Mouse (Mus musculus) liver, embryonic 14.5 days (tissue): Measurements from ENCODE around the gene Sik3. TPM values are rescaled to one million over a fixed set of nuclear protein-coding genes. Genes with fewer than 3 reads are reported as not detected.

Experiments used
- ATAC-seq: fragments of 200-750 bp; cut with Nextera tagmentation; 2 replicates; pipeline ENCODE4 v1.8.0; 2017; ENCODE audit warnings: moderate number of reproducible peaks, mild to moderate bottlenecking, moderate library complexity; ENCODE audit not compliant: insufficient read depth
- DNase-seq, 3 experiments: peaks; one replicate each; pipeline ENCODE4 v3.0.0-alpha.2; 2012 to 2013; ENCODE audit warnings: low read depth in 3 of 3, low spot score in 3 of 3
- H3K27ac ChIP-seq: fragments of 300-500 bp; sonication (generic); 2 replicates; pipeline ENCODE4 v1.5.1; 2014; ENCODE audit warnings: moderate library complexity, mild to moderate bottlenecking, control low read depth, inconsistent platforms
- H3K27me3 ChIP-seq: fragments of 300-500 bp; sonication (generic); 2 replicates; pipeline ENCODE4 v1.6.1; 2014; ENCODE audit warnings: mild to moderate bottlenecking, low read length, moderate library complexity; ENCODE audit not compliant: control insufficient read depth, insufficient read depth
- H3K36me3 ChIP-seq: fragments of 300-500 bp; sonication (generic); replicated peaks from 2 replicates; pipeline ENCODE4 v1.6.1; 2014; ENCODE audit warnings: low read depth; ENCODE audit not compliant: control insufficient read depth, insufficient read depth
- H3K4me1 ChIP-seq, 2 experiments: fragments of 200-500 bp in 1 of 2; fragments of 300-500 bp in 1 of 2; sonication (generic) in 1 of 2; replicated peaks; 2 replicates each; pipeline ENCODE4 v1.6.1; 2012 to 2014; ENCODE audit warnings: antibody characterized with exemption in 1 of 2, inconsistent platforms in 1 of 2, low read length in 1 of 2; ENCODE audit not compliant: control insufficient read depth in 2 of 2, insufficient read depth in 2 of 2
- H3K4me2 ChIP-seq: fragments of 300-500 bp; sonication (generic); 2 replicates; pipeline ENCODE4 v1.6.1; 2014; ENCODE audit warnings: low read depth, mild to moderate bottlenecking, control low read depth, moderate library complexity
- H3K4me3 ChIP-seq, 2 experiments: fragments of 200-500 bp in 1 of 2; fragments of 300-500 bp in 1 of 2; sonication (generic) in 1 of 2; 2 replicates each; pipeline ENCODE4 v1.5.1; 2012 to 2014; ENCODE audit warnings: low read depth in 2 of 2, low read length in 2 of 2, mild to moderate bottlenecking in 2 of 2, control low read depth in 1 of 2, inconsistent platforms in 1 of 2, moderate library complexity in 1 of 2; ENCODE audit not compliant: insufficient read depth in 1 of 2
- H3K9ac ChIP-seq: fragments of 300-500 bp; sonication (generic); replicated peaks from 2 replicates; pipeline ENCODE4 v1.6.1; 2014; ENCODE audit warnings: mild to moderate bottlenecking, control low read depth, moderate library complexity
- H3K9me3 ChIP-seq: fragments of 300-500 bp; sonication (generic); 2 replicates; pipeline ENCODE4 v1.6.1; 2016; ENCODE audit warnings: low read length, mixed read lengths; ENCODE audit not compliant: control insufficient read depth
- CTCF ChIP-seq: IDR thresholded peaks from 2 replicates; pipeline ENCODE4 v1.5.1; 2016; ENCODE audit warnings: antibody characterized with exemption, low read depth, control low read depth
- EP300 ChIP-seq: IDR thresholded peaks from 2 replicates; pipeline ENCODE4 v1.6.1; 2016; ENCODE audit warnings: antibody characterized with exemption, low read depth
- WGBS: fragments of 180-500 bp; shearing (Covaris S2); extraction: QIAGEN DNeasy Blood & Tissue Kit; methylation state at CpG from one replicate; pipeline ENCODE4 v1.1.7; 2014; ENCODE audit not compliant: insufficient replicate concordance; 5-methylcytosine and 5-hydroxymethylcytosine counted together
- polyA plus RNA-seq, 2 experiments: library from polyadenylated mRNA; depleted of rRNA in 1 of 2; stranded (reverse) in 1 of 2; unstranded in 1 of 2; fragments of >200 nt; fragmentation: Nextera tagmentation in 1 of 2; extraction: Ambion mirVana in 1 of 2; gene quantifications; 2 replicates each; pipeline versions ENCODE4 v1.2.1 to v1.2.3; 2012 to 2014

Sik3 gene
- polyA plus RNA-seq, 2 experiments = 2.1 to 3.0 TPM

GRCm38 (mm10) chr9:46011094-46011970 lies 1.3 kb upstream of the Sik3 start:
- ATAC-seq (no peak), DNase-seq (no peak)
- Histone ChIP-seq H3K27ac (no peak overlapping the region), H3K9me3 (no peaks in the 10 kb centered on the region), H3K4me3 (no peak overlapping the region), H3K9ac (no peak overlapping the region), H3K4me2 (peak overlapping the region; percentile 78), H3K4me1 (peaks cover 16 to 34% of the 10 kb centered on the region in 2 experiments), H3K27me3 (no peaks in the 10 kb centered on the region), H3K36me3 (no peaks in the 10 kb centered on the region)
- TF ChIP-seq EP300 (peak; percentile 56; the same call in 1 of the 2 replicates), CTCF (no peak)
- 16% methylated on average over 3 of the region's 3 CpGs for WGBS

GRCm38 (mm10) chr9:46013009-46013586 lies 478 bp downstream of the Sik3 start:
- Histone ChIP-seq H3K36me3 (no peaks in the 10 kb centered on the region), H3K9me3 (no peaks in the 10 kb centered on the region), H3K4me1 (peaks cover 16 to 40% of the 10 kb centered on the region in 2 experiments), H3K9ac (peak overlapping the region; percentile 85), H3K27ac (peak overlapping the region; percentile 36), H3K27me3 (no peaks in the 10 kb centered on the region), H3K4me3 (peak overlapping the region; percentile 72 to 82), H3K4me2 (peak overlapping the region; percentile 78)
- DNase-seq (no peak), ATAC-seq (peak; percentile 56)
- under 1% methylated on average over 46 of the region's 46 CpGs for WGBS
- TF ChIP-seq CTCF (no peak), EP300 (no peak)

- WGBS = under 1% methylated on average over 5 of the region's 5 CpGs
- Histone ChIP-seq H3K4me3 (peak overlapping the region; percentile 72 to 82), H3K9me3 (no peaks in the 10 kb centered on the region), H3K27ac (peak overlapping the region; percentile 36), H3K4me2 (peak overlapping the region; percentile 78), H3K36me3 (no peaks in the 10 kb centered on the region), H3K4me1 (peaks cover 16 to 40% of the 10 kb centered on the region in 2 experiments), H3K9ac (peak overlapping the region; percentile 85), H3K27me3 (no peaks in the 10 kb centered on the region)
- DNase-seq (no peak), ATAC-seq (no peak)
- TF ChIP-seq CTCF (no peak), EP300 (no peak)
Measured at GRCm38 (mm10) chr9:46013616-46014015, 996 bp downstream of the Sik3 start.

- under 1% methylated on average over 10 of the region's 10 CpGs for WGBS
- ATAC-seq = no peak
- no peak for DNase-seq
- H3K4me3 ChIP-seq = peak overlapping the region; percentile 42 to 72
- H3K9ac ChIP-seq = peak overlapping the region; percentile 54
- TF ChIP-seq CTCF (peak; percentile 62), EP300 (no peak)
- peaks cover 16 to 37% of the 10 kb centered on the region in 2 experiments for H3K4me1 ChIP-seq
- H3K4me2 ChIP-seq = peak overlapping the region; percentile 78
- no peaks in the 10 kb centered on the region; the same call in 1 of the 2 replicates for H3K36me3 ChIP-seq
- H3K27me3 ChIP-seq = no peaks in the 10 kb centered on the region
- H3K27ac ChIP-seq = peak overlapping the region; percentile 36
- no peaks in the 10 kb centered on the region for H3K9me3 ChIP-seq
Measured at GRCm38 (mm10) chr9:46014251-46014681, 1.6 kb downstream of the Sik3 start.
